Mouse (Mus musculus) thymus, postnatal 0 days (tissue): ENCODE data around the gene Gm7694. TPM values are rescaled to one million over a fixed set of nuclear protein-coding genes. Genes with fewer than 3 reads are reported as not detected.

Experiments
- DNase-seq: peaks from one replicate; pipeline ENCODE4 v3.0.0-alpha.2; 2015; ENCODE audit warnings: low spot score
- polyA plus RNA-seq: library from polyadenylated mRNA; unstranded; fragments of >200 nt; fragmentation: Nextera tagmentation; extraction: Ambion mirVana; gene quantifications from 2 replicates; pipeline ENCODE4 v1.2.1, GENCODE M21; 2015

The Gm7694 gene
- 0.26 and 0.36 TPM in 2 replicates for polyA plus RNA-seq

DNA sequence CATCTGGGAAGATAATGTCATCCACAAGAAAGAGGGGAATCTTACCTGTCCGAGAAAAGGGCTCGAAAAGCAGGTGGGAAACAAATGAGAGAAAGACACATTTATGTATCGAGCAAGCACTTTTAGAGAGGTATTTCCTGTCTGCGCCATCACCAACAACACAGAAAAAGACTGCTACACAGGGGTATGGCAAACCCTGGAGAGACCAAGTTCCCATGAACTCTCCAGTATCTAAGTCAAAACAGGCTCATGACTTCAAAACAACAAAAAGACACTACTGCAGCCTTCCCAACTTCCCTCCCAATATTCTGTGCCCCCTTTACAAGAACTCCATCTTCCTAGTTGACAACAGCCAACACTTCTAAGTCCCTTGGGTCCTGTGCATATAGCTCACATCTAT, at the start of gene Gm7694:
Gene Gm7694 (minus strand): TSS at position 101 of the 400 bp plus-strand sequence.
- no peak for DNase-seq

DNA sequence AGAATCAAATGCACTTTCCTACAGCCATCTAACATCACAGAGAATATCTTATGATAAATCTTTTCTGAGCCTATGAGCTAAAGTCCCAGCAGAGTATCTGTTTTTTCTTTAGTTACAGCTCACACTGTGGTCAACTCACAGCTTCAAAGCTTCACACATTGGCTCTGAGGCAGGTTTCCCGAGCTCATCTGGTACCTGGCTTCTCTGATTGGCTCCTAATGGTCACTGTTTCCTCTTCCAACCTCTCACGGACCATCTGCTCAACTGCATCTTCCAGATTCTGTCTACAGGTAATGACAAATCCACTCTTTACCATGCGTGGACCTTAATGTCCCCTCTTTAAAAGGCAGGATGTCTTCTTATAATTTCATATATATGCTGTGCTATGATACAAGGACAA, 47.2 kb upstream of the Gm7694 start:
- DNase-seq = no peak

DNA sequence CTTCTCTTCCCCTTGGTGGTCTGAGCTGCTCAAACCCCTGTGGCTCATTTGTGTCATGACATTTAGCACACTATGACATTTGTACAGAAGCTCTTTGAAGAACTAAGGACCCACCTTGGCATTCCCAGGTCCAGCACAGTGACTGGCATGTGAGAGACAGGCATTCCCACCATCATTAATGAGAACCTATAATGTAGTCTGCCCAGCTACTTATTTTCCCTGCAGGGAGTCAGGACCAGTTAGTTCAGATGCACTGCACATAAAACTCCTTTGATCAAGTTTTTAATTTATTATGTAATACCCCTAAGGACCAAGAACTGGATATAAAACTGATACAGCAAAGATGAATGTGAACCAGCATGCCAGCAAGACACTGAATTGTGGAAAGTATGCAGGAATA, 44.9 kb upstream of the Gm7694 start:
- no peak for DNase-seq

DNA sequence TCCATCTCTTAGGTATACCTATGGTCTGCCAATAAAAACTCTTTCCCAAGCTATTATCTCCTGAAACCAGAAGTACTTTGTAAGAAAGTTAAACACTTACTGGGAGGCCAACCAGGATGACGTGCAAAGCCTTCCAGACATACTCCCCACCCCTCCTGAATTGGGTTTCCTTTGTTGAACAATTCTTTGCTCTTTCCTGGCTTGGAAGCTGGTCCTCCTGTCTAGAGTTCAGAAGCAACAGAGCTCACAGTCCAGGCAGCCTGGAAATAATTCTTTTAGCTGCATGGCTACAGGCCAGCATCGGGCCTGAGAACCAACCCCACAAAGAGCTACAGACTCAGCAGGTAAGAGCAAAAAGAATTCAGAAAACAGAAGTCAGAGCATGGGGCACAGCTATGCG, 40.1 kb upstream of the Gm7694 start:
- no peak for DNase-seq

DNA sequence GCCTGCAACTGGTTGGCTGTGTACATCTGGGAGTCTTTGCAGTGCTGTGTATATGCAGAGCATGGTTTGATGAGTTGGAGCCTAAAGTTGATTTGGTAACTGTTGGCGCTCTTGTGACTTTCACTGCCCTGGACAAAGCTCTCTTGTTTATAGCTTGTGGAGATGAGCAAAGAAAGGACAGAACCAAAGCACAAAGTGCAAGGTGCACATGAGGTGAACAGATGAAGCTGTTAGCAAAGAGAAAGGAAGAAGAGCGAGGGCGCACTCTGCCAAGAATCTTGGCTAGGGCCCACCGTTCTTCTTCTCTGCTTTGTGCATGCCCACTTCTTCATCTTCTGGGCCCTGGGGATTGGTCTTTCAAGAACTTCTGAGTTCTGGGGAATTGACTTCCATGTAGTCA, 37.8 kb upstream of the Gm7694 start:
- no peak for DNase-seq

DNA sequence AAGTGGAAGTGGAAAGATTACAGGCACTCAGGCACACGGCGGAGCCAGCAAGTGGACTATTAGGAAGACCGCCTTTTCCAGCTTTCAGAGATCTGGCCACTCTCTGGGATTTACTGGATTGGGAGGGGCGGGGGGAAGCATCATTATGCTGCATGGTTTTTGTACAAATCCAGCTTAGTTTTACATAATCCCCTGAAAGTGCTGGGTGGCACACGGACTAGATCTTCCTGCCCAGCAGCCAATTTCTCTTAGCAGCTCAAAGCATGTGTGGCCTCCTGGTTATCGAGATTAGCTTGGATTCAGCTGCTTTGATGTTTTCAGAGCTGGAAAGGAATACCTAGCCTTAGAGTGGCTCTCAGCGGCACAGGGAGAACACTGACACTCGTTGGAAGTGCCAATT, 36.9 kb upstream of the Gm7694 start:
- DNase-seq = no peak

DNA sequence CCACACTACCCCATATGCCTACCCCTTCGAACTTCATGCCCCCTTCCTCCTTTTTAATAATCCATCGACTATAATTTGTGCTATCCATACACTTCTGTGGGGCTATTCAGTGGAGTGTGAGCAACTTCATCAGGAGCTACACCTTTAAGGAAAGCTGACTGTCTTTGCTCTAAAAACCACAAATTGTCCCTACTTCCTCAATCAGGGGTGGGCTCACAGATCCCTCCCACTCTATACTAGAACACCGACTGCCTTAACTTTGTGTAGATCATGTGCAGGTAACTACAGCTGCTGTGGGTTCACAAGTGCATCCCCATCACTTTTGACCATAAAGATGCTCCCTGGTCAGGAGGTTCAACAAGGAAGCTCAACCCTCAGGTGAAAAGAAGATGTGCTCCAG, 33.8 kb upstream of the Gm7694 start:
- no peak for DNase-seq

DNA sequence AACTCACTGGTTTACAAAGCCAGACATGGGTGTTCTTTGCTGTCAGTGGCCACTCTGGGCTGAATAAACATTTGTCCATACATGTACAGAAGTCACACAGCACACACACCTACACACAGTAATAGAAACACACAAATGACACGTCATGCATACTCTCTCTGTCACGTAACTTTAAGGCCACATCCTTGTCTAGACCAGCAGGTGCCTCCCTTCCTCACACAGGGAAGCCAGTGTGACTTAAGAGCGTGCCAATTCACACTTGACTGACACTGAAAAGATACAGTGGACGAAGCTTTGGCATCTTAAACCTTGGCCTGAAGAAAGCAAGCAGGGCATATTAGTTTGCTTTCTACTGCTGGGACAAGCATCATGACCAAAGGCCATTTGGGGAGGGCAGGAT, 26.6 kb upstream of the Gm7694 start:
- no peak for DNase-seq

DNA sequence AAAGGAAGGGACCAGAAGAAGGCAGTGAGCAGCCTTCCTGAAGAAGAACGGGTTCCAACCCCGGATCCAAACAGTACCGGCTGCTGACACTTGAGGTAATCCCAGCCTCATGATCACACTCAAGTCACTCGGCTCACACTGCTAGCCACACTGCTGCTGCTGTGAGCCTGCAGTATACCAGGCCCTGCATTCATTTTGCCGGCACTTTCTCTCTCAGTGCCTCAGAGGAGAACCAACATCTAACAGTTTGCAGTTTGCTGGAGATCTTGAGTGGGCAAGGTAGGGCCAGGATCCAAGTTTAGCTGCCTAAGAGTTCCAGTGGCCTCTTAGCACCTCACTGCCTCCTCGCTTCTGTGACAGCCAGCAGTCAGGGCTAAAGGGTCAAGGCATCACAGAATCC, 25.8 kb upstream of the Gm7694 start:
- no peak for DNase-seq

DNA sequence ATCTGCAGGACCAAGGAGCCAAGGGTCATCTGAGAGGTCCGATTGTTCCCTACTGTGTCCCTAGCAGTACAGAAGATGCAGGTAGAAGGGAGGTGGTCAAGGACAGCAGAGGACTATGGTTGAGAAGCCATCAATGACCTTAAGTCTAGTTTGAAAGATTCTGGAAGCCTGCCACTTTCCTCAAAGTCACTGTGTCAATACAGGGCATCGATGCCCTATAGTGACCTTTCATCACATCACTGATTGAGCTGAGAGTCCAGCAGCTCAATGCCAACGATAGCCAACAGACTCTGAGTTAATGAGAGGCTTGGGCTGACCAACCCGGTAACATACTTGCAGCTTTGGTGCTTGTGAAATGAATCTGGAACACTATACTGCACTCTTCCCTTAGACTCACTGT, 19.1 kb upstream of the Gm7694 start:
- DNase-seq = no peak

DNA sequence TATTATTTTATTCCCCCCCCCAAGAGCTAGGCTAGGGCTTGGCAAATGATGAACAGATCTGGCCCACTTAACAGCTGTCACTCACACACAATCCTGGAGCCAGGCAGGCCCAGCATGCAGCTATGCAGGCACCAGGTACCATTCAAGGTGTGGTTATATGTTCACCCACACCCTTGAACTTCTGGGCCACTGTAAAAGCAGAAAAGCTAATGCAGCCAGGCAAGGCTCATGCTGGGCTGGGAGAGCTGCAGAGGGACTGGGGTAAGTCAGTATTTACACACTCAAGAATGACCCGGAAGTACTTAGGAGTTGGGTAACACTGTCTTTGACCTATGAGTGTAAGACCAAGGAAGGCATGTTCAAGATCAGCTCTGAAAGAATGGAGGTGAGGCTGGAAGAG, 18.2 kb upstream of the Gm7694 start:
- DNase-seq = no peak

DNA sequence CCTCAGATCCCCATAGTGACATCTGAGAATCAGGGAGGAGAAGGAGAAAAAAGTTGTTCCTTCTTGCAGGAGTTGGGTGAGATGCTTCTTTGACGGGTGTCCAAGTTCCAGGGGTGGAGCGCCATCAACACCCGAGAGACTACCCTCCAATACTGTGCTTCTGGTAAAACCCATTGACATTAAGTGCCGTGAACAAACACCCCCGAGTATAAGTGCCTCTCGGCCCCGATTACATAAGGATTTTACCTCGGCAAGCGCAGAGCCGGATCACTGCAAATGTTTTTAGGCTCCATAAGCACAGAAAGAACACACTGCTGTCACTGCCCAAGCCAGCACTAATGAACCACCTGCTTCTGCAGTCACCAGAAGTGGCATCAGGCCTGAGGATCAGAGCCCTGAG, 16.9 kb upstream of the Gm7694 start:
- no peak for DNase-seq

DNA sequence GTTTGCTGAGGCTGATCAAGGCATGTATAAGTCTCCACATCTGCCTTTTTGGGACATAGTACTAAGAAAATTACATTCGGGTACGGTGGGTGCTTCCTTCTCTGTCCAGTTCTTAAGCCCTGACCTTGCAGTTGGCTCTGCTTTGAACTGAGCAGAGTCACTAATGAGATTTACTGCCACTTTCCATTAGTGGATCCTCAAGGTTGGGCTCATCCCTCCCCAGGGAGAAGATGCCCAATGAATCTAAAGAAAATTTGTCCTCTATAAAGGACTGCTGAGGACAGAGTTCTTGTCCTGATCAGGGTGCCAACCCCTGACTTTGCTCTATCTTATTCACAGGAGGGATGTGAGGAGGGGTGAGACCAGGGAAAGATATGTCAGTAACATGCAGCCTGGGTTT, 15.9 kb upstream of the Gm7694 start:
- DNase-seq = no peak

DNA sequence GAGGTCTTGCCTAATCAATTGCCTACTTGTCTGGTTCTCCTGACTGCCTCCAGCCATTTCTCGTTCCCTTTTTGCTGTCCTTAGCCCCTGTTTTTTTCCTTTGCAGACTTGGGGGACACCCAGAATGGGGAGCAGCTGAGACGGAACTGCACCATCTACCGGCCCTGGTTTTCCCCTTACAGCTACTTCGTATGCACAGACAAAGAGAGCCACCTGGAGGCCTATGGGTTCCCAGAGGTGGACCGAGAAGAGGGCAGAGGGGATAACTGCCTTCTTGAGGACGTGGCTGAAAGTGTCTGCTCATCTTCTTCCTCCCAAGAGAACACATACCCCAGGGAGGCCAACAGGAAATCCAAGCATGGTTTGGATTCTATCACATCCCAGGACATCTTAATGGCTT, 5.3 kb upstream of the Gm7694 start:
- DNase-seq = no peak

DNA sequence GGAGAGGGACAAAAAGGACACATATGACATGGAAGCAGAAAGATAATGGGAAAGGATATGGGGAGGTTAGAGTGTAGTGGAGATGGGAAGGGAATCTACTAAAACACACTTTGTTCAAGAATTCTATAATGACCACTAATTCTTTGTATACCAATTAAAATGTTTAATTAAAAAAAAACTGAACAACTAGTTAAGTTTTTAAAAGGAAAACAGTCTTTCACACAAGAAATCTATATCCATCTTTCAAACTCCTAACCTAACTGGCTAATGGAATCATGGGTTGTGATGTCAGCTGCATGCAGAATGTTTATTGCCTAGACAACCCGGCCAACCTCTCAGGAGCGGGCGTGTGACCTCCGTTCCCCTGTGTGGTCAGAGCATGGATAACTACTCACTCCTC, 2.4 kb upstream of the Gm7694 start, which contains the start of gene Spata46:
Gene Spata46 (plus strand): TSS at position 301 of the 400 bp plus-strand sequence.
- no peak for DNase-seq

DNA sequence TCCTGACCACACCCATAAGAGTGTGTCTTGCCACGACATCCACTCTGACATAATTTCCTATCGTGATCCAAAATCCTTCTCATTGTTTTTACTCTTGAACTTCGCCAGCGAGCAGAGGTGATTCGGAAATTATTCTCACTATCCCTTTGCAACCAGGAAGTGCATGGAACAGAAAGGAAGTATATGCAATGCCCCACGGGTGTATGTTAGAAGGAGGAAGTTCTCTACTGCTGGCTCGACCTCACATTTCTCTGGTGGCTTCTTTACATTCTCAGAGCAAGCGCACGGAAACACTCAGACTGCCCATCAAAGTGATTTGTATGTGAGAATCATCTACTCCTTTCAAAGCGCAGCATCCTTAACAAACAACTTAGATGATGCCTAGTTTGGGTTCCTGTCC, 1.1 kb downstream of the Gm7694 start:
- no peak for DNase-seq

DNA sequence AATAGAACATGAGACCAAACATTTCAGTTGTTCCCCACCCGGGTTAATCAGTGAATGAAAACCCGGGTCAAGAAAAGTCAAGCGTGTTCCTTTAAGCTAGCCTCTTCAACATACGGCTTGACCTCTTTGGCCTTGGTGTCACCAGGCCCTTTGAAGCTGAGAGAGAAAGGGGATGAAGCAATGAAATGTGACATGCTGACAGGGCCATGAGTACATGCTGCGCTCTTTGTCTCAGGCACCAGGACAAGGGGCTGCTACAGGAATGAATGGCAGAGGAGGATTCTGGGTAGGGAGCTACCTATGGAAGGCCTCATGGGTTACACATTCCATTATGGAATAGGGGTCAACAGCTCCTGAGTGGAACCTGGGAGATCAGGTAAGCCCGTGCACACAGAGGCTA, 3.0 kb downstream of the Gm7694 start:
- DNase-seq = no peak

DNA sequence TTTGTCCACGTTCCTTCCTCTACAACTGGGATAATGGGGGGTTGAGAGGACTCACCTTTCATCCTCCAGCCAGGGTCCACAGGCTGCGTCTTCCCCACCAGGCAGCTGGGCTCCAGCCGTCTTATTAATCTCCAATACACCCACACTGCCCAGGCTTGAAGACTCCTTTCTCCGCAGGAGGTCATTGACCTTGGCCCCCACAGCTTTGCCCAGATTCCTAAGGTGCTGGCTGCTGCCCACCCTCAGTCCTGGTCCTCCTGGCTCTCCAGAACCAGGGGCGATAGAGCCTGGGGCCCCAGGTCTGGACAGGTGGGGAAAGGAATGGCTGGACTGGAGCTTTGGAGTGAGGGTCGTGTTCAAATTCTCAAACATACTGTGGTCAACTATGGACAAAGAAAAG, 3.7 kb downstream of the Gm7694 start:
- DNase-seq = no peak

DNA sequence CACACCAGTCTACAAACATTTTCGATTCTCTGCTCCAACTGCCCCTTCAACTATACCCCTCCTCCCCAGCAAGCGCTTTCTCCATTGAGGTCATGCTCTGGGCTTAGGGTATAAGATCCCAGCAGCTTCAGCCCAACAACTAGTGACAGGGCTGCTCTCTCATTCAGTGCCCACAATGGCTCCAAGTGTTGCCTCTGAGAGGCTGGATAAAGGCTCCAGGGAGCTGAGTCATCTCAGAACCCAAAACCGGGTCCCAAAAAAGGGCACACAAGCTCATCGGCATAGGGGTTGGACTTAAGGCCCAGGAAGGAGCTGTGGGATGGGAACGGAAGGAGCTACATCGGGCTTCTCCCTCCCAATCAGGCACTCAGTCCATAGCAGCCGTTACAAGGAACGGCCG, 4.4 kb downstream of the Gm7694 start:
- no peak for DNase-seq

DNA sequence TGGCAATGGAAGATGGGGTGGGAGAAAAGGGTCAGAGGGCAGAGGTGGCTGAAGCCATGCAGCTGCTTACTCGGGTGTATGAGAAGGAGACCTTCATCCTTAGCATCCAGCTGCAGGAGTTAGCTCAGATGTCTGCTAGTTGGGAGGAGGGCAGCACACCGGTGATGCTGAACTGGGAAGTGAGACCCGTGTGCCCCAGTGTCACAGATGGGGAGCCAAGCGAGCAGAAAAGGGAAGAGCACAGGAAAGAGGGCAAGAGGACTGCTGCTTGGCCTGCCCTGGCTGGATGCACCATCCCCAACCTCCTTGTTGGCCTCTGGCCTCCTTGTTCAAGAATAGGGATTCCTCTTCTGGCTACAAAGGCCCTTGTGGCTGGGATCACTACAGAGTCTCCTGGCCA, 6.6 kb downstream of the Gm7694 start:
- DNase-seq = no peak

DNA sequence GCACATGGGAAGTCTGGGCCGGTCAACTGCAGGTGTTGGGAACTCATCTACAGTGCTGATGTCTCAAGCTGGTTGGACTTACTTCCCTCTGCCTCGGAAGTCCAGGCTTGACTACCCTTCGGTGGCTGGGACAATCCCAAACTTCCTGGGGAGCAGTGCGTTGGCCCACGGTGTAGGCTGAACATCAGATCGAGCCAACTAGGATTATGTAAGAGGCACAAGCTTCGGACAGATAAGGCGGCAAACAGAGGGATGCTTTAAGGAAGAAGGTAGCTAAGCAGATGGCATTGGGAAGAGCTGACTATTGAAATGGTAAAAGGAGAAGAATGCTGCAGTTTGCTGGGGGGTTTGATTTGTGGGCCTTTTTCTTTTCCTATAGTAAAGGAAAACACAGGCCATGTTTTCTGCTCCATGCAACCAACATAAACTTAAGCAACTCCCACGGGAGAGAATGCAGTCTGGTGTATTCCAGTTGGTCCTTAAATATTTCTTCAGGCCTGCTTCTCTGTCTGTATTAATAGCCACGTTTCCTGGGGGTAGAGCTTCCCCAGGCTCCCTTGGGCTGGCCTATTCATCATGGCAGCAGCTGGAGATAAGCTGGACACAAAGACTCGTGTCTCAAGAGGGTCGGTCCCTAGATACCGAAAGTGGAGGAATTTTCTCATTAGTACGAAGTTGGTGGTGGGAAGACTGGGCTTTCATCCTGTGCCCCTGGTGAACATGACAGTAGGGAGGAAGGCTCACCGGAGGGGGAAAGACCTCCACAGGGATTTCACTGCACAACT, 11.2 kb downstream of the Gm7694 start:
- no peak for DNase-seq

DNA sequence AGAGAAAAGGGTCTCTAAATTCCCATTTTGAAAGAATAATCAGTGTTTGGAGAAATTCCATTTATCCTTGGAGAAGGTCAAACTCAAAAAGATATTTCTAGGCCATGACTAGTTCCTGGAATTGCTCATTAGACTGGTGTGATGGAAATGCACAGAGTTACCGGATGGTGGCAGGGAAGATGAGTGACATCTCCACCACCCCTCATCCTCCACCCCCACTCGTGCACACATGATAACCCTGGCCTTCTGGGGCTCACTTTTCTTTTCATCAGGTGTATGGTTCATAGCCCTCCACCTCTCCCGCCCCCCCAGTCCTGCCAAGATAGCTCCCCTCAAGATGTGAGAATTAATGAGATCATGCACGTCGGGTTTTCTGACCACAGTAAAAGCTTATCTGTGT, 12.9 kb downstream of the Gm7694 start:
- no peak for DNase-seq

DNA sequence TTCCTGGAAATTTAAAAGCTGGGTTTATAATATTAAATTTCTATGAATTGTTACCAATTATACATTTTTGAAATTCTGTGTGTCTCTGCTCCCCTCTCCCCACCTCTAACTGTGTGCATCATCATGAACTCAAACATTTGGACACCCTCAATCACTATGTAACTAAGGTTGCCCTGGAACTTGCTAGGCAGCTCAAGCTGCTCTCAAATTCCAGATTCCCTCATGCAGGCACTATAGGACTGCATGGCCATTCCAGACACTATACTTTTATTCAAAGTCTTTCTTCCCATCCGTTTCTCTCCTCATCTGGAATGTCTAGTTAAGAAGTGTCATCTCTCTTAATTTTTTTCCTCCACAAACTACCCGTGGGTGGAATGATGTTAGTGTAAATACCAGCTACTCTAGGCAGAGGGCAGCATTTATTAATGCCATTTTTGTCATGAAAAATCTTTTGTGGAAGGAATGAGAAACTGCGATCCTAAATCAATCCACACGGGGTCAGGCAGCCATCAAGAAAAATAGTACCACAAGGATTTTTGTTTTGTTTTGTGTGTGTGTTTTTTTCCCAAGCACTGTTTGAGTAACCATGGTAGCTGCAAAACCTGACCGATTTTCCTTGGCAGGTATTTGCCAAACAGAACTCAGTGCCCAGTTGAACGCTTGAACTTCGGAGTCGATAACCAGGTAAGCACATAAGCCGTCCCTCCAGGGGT, 13.7 kb downstream of the Gm7694 start:
- no peak for DNase-seq
